Mouse (Mus musculus) gastrocnemius, adult 8-10 months (tissue): ENCODE results near the gene Slc6a17. TPM values are rescaled to one million over a fixed set of nuclear protein-coding genes. Genes with fewer than 3 reads are reported as not detected.
A peak's percentile ranks its signal among the peaks of the same experiment; 100 is the strongest.

Experiments used
- DNase-seq, 2 experiments: peaks; one replicate each; pipeline ENCODE4 v3.0.0; 2022; ENCODE audit warnings: low spot score in 2 of 2
- total RNA-seq, 4 experiments: library from RNA; stranded (reverse); gene quantifications; 2 replicates each; pipeline ENCODE4 v1.2.4; 2022

Slc6a17 gene
- total RNA-seq, 4 experiments from 2014 or later: 0.65 to 1.2 (median 0.80) TPM

- DNase-seq: peak in 1 of 2 experiments; percentile 20
Observed at GRCm38 (mm10) chr3:107528401-107529118, 10.7 kb upstream of the Slc6a17 start.

GRCm38 (mm10) chr3:107524547-107524946 lies 6.7 kb upstream of the Slc6a17 start:
- no peak for DNase-seq

DNA sequence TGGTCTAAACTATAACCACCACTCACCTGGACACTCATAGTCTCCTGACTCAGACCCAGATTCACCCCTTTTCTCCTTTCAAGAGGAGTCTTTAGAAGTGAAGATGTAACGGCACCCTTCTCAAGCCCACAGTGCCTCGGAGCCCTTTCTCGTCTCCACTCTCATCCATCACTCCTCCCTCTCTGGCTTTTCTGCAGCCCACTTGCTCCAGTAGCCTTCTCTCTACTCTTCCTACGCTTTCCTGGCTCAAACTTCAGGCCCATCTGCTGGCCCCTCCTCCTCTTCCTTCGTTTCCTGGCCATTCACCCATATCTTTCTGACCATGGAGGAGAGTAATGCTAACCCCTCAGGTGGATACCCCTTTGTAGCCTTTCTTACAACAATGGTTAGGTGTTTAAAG lies 3.1 kb upstream of the Slc6a17 start:
- no peak for DNase-seq

GRCm38 (mm10) chr3:107516776-107517630 lies 815 bp downstream of the Slc6a17 start:
- no peak for DNase-seq

DNA sequence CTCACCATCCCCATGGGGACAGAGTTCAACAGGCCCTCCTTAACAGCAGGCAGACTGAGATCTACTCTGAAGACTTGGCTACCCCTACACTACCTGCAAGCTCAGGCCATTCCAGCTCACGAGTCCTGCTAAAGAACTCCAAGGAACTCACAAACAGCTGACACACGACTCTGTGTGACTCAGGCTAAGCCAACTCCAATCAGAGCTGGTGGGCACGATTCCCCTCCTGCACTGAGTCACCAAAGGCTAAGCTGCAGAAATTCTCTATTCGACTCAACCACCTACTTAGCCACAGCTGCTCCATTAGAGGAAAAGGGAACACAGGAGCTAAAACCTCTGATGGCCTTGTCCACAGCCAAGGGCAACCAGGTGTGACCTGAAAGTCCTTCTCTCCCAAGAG lies 1.8 kb downstream of the Slc6a17 start:
- no peak for DNase-seq

- DNase-seq: no peak
Observed at GRCm38 (mm10) chr3:107511416-107511815, 6.4 kb downstream of the Slc6a17 start.

- no peak for DNase-seq
Observed at GRCm38 (mm10) chr3:107508696-107509095, 9.1 kb downstream of the Slc6a17 start.

GRCm38 (mm10) chr3:107507966-107508365 lies 9.9 kb downstream of the Slc6a17 start:
- DNase-seq: no peak

DNA sequence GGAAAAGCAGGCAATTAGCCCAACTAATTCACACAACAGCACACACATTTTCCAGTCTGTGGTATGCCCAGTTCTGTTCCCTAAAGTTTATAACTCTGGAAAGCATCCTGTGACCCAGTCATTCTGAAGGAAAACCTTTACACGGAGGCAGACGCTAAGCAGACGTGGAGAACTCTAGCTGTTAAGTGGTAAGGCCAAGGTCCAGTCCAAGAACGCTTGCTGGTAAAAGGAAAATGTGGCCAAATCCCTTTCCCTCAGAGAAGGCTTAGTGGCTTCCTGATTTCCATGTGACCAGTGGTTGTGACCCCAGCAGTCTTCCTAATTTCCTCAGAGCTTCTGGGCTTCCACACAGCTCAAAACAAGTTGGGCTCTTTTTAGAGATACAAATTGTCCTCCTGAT lies 11.3 kb downstream of the Slc6a17 start:
- DNase-seq: no peak

DNA sequence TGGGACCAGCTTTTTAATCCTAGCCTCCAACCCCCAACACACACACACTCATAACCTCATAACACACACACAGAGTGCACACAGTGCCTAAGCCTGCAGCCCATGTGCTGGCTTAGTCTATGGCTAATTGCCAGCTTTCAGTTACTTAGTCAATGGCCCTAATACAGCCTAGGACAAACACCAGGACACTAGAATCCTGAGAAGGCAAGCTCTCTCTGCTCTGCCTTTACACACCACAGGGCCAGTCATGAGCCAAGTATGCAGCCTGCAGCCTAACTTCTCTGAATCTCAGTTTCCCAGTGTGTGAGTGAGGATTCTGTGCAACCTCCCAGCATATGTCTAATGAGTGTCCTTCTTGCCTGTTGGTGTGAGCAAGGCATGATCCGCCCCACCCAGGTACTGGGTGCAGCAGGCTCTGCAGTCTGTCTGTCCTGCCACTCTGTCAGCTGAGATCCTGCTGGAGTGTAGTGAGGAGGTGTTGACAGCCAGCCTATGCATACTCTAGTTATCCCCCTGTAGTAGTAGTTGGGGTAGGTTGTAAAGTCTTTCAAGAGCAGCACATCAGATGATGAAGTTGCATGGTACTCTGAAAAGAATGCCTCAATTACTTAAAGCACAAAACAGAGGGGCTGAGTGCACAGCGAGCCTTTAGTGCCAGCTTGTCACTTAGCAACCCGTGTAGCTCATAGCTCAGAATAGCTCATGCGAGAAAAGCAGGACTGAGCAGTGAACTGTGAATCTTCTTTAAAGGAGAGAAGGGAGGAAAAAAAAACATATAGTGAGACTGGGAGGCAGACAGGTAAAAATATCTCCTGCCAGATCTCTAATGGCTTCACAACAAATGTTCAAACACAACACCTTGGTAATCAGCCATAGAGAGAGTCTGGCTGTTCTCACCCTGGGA lies 12.1 kb downstream of the Slc6a17 start:
- DNase-seq: no peak

GRCm38 (mm10) chr3:107504542-107504941 lies 13.3 kb downstream of the Slc6a17 start:
- no peak for DNase-seq

DNA sequence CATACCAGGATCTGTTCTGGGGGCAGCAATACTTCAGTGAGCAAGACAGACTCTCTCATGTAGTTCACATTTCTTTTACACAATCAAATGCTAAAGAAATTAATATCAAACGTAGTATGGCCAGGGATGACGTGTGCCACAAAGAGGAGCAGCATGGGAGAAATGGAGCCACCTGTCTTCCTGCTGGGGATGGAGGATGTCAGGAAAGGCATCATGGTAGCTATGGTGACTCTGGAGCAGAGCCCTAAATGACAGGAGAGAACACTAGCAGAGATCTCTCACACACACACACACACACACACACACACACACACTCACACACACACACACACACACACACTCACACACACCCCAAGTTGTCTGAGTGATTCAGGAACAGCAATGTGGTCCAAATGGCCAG lies 14.1 kb downstream of the Slc6a17 start:
- DNase-seq: no peak

DNA sequence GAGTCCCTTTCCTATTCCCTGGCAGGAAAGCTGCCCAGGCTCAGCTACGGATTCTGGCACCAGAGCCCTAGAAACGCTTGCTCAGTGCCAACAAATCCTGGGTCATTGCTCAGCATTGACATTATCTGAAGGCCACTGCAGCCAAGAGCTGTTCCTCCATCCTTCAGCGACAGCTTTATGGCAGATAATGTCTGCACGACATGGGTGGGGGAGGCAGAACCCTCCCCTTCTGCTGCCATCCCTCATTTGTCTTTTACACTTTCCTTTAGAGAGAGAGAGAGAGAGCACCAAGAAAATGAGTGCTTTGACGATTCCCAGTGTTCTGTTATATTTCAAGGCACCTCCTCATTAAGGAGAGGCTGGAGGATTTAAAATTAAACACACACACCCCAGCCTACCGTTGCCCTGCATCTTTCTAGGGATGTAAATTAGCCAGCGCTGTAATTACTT lies 16.1 kb downstream of the Slc6a17 start:
- DNase-seq: no peak

DNA sequence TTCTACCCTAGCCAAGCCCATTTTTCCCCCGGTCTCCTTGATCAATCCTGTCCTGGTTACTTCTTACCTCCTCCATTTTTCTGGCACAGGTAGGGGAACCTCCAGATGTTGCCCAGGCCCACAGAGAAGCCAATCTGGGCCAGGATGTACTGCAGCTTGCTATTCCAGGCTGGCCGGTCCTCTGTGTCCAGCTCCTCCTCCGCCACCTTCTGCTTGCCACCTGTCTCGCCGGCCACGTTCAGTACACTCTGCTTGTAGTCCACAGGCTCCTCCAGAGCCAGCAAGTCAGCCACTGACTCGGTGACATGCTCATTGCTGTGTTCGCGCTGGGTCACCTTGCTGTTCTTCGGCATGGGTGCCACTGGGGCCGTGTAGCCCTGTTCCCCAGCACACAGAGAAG lies 17.5 kb downstream of the Slc6a17 start:
- no peak for DNase-seq

- no peak for DNase-seq
Observed at GRCm38 (mm10) chr3:107496086-107496850, 21.6 kb downstream of the Slc6a17 start.

DNA sequence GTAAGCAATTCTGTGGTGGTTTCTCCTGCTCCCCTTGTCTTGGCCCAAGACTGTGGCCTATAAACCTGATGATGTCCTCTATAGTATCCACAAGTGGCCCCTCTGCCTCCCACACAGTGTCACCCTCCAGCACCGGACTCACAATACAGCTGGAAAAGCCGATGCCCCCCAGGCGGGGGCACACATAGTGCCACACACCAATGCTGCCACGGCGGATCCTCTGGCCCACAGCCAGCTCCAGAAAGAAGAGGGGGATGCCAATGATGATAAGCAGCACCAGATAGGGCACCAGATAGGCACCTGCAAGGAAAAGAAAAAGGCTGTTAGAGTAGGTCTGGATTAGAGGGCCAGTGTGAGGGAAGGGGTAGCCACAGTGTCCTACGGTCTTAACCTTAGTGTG lies 22.3 kb downstream of the Slc6a17 start:
- no peak for DNase-seq

DNA sequence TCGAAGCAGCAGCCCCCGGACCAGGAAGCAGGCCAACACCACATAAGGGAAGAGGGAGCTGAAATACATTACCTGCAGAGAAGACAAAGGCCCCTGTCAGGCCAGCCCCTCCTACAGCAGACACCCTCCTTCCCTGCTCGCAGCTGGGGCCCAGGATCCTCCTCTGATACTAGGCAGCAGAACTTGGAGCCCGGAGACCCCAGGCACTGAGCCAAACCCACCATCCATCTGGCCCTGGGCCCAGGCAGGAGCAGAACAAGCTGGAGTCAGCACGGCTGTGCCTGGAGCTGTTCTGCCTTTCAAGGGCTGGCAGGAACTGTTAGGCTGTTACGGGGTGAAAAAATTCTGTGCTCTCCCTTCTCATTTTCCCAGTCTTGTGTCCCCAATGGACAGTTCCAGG lies 26.4 kb downstream of the Slc6a17 start:
- no peak for DNase-seq

DNA sequence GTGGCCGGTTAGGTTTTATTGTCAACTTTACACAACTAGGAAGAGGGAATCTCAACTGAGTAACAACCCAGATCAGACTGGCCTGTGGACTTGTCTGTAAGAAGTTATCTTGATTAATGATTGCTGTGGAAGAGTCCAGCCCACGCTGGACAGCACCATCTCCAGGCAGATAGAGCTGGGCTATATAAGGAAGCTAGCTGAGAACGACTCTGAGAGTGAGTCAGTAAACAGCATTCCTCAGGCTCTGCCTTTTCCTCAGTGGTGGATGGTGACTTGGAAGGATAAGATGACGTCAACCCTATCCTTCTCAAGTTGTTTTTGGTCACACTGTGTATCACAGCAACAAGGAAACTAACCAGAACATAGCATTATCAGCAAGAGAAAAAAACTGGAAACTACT lies 29.2 kb downstream of the Slc6a17 start:
- no peak for DNase-seq

- DNase-seq: peak in 1 of 2 experiments; percentile 29
Observed at GRCm38 (mm10) chr3:107483290-107483689, 34.5 kb downstream of the Slc6a17 start.

DNA sequence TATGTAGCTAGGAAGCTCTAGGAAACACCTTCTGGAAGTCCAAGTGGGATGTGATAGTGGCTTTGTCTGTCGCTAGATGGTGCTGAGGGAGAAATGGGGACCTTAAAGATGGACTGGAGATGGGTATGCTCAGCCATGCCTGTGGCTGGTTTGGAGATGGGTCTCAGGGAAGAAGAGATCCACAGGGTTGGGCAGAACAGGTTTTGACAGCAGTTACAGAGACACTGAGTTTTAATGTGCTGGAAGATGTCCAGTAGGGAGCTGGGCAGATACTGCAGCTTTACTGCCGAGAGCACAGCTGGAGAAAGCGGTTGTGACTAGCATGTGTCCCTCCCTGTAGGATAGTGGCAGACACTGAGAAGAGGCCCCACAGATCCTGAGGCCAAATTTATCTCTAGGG lies 37.2 kb downstream of the Slc6a17 start:
- no peak for DNase-seq

DNA sequence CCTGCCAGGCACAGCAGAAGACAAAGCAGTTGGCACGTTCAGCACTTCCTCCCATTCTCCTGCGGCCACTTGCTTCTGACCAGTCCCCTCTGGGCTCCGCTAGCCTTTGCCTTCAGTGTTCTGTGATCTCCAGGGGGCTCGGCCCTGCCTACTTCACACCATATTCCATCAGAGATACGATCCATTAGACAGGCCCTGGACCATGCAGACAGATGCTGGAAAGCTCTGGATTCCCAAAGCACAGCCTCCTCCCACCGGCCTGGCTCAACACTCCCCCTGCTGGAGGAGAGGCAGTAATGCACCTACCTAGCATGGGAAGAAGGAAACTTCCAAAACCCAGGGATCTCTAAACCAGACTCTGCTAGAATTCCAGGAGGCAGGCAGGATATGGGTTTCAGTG lies 45.6 kb downstream of the Slc6a17 start:
- DNase-seq: no peak
